Mouse (Mus musculus) limb, embryonic 14.5 days (tissue): ENCODE results near the gene Mxd1. TPM values are rescaled to one million over a fixed set of nuclear protein-coding genes. Genes with fewer than 3 reads are reported as not detected.

Experiments
- ATAC-seq: fragments of 200-750 bp; cut with Nextera tagmentation; 2 replicates; pipeline ENCODE4 v1.8.0; 2017; ENCODE audit warnings: low read depth, moderate number of reproducible peaks, moderate TSS enrichment; ENCODE audit not compliant: low FRiP score
- DNase-seq: peaks from one replicate; pipeline ENCODE4 v3.0.0-alpha.2; 2015; ENCODE audit warnings: low spot score
- H3K27ac ChIP-seq: fragments of 300-500 bp; sonication (generic); replicated peaks from 2 replicates; pipeline ENCODE4 v1.5.1; 2014; ENCODE audit warnings: low read depth, mild to moderate bottlenecking, low read length, moderate library complexity, mixed read lengths
- H3K27me3 ChIP-seq: fragments of 300-500 bp; sonication (generic); 2 replicates; pipeline ENCODE4 v1.6.1; 2014; ENCODE audit warnings: low read length, mixed read lengths; ENCODE audit not compliant: control insufficient read depth, insufficient read depth
- H3K36me3 ChIP-seq: fragments of 300-500 bp; sonication (generic); 2 replicates; pipeline ENCODE4 v1.6.1; 2014; ENCODE audit warnings: mild to moderate bottlenecking, low read length, moderate library complexity, mixed read lengths; ENCODE audit not compliant: control insufficient read depth, insufficient read depth
- H3K4me1 ChIP-seq: fragments of 300-500 bp; sonication (generic); 2 replicates; pipeline ENCODE4 v1.6.1; 2014; ENCODE audit warnings: antibody characterized with exemption, low read length, mixed read lengths; ENCODE audit not compliant: control insufficient read depth, insufficient read depth
- H3K4me2 ChIP-seq: fragments of 300-500 bp; sonication (generic); replicated peaks from 2 replicates; pipeline ENCODE4 v1.6.1; 2014; ENCODE audit warnings: low read depth, mild to moderate bottlenecking, low read length, moderate library complexity; ENCODE audit not compliant: severe bottlenecking
- H3K4me3 ChIP-seq: fragments of 300-500 bp; sonication (generic); replicated peaks from 2 replicates; pipeline ENCODE4 v1.5.1; 2014; ENCODE audit warnings: low read length
- H3K9ac ChIP-seq: fragments of 300-500 bp; sonication (generic); 2 replicates; pipeline ENCODE4 v1.6.1; 2014; ENCODE audit warnings: mild to moderate bottlenecking, low read depth, low read length, moderate library complexity; ENCODE audit not compliant: severe bottlenecking
- H3K9me3 ChIP-seq: fragments of 300-500 bp; sonication (generic); 2 replicates; pipeline ENCODE4 v1.6.1; 2016; ENCODE audit warnings: low read length; ENCODE audit not compliant: control insufficient read depth
- POLR2A ChIP-seq: fragments of 200-500 bp; IDR thresholded peaks from 2 replicates; pipeline ENCODE4 v1.8.0; 2012; ENCODE audit warnings: inconsistent platforms, mild to moderate bottlenecking, moderate library complexity, borderline replicate concordance; ENCODE audit not compliant: insufficient read depth, insufficient read length; ENCODE audit errors: extremely low read depth
- WGBS: fragments of 180-500 bp; shearing (Covaris S2); extraction: QIAGEN DNeasy Blood & Tissue Kit; methylation state at CpG from one replicate; pipeline ENCODE4 v1.1.7; 2014; 5-methylcytosine and 5-hydroxymethylcytosine counted together
- polyA plus RNA-seq, 2 experiments: library from polyadenylated mRNA; depleted of rRNA in 1 of 2; stranded (reverse) in 1 of 2; unstranded in 1 of 2; fragments of >200 nt; fragmentation: Nextera tagmentation in 1 of 2; extraction: Ambion mirVana in 1 of 2; gene quantifications; 2 replicates each; pipeline versions ENCODE4 v1.2.1 to v1.2.3; 2012 to 2014

The Mxd1 gene
- polyA plus RNA-seq, 2 experiments: 10.7 to 11.7 TPM

- no peak overlapping the region for H3K9ac ChIP-seq
- peaks cover 63% of the 10 kb centered on the region for H3K36me3 ChIP-seq
- ATAC-seq (no peak), DNase-seq (no peak)
- no peak overlapping the region for H3K4me2 ChIP-seq
- peaks cover 4% of the 10 kb centered on the region; the same call in 1 of the 2 replicates for H3K4me1 ChIP-seq
- H3K27me3 ChIP-seq: no peaks in the 10 kb centered on the region
- H3K9me3 ChIP-seq: no peaks in the 10 kb centered on the region
- no peak overlapping the region for H3K27ac ChIP-seq
- WGBS: 91% methylated on average over 3 of the region's 3 CpGs
- TF ChIP-seq POLR2A: no peak
- H3K4me3 ChIP-seq: no peak overlapping the region
Measured at GRCm38 (mm10) chr6:86681289-86681688, 12.3 kb upstream of the Mxd1 start.

DNA sequence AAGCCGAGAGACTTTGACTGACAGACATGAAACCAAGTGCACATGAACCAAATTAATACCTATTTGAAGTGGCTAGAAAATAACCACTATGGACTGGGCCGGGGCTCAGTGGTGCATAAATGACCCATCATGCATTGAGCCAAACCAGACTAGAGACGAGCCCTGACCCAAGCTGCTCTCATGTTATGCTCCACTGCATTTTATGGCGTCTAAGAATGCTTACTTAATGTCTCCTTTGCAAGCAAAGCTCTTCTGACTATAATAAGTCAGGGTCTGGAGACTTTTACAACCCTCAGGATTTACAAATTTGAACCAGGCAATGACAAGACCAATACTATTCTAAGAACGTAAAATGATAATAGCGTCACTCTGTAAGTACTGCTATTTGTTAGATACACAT is 9.4 kb upstream of the Mxd1 start:
- Histone ChIP-seq H3K36me3 (peaks cover 91% of the 10 kb centered on the region), H3K9ac (no peak overlapping the region), H3K4me1 (no peaks in the 10 kb centered on the region), H3K27me3 (no peaks in the 10 kb centered on the region), H3K9me3 (no peaks in the 10 kb centered on the region), H3K4me3 (no peak overlapping the region), H3K27ac (no peak overlapping the region), H3K4me2 (no peak overlapping the region)
- no peak for TF ChIP-seq POLR2A
- DNase-seq (no peak), ATAC-seq (no peak)
- 77% methylated on average over 6 of the region's 6 CpGs for WGBS

DNA sequence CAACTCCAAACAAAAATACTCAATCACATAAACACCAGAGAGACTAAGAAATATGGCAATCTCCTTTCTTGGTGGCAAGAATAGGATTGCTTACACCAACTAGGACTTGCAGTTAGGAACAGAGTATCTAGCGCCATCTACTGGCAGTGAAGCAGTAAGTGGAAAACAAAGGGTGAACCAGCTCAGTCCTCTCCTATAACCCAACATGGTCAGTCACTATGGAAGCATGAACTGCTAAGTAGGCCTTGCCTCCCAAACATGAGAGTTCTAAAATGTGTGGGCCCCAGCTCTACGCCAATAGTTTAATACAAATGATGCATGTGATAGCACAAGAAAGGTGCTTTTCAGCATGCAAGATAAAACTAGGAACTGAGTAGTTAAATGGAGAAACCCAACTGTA is 1.9 kb upstream of the Mxd1 start:
- no peak for ATAC-seq
- TF ChIP-seq POLR2A: no peak
- peak; percentile 82 for DNase-seq
- Histone ChIP-seq H3K4me2 (no peak overlapping the region), H3K4me3 (no peak overlapping the region), H3K4me1 (peaks cover 9% of the 10 kb centered on the region), H3K27ac (no peak overlapping the region), H3K9ac (no peak overlapping the region), H3K27me3 (no peaks in the 10 kb centered on the region), H3K36me3 (peaks cover 44% of the 10 kb centered on the region), H3K9me3 (no peaks in the 10 kb centered on the region)
- WGBS: 23% methylated on average over 2 of the region's 2 CpGs

- TF ChIP-seq POLR2A: no peak
- ATAC-seq: peak; percentile 100
- WGBS: under 1% methylated on average over 27 of the region's 37 CpGs
- Histone ChIP-seq H3K9ac (peak overlapping the region; percentile 45), H3K27me3 (no peaks in the 10 kb centered on the region), H3K36me3 (peaks cover 31% of the 10 kb centered on the region), H3K9me3 (no peaks in the 10 kb centered on the region), H3K4me1 (peaks cover 12% of the 10 kb centered on the region), H3K27ac (peak overlapping the region; percentile 40; the same call in 1 of the 2 replicates), H3K4me2 (peak overlapping the region; percentile 66), H3K4me3 (peak overlapping the region; percentile 84)
- DNase-seq: peak; percentile 100
Measured at GRCm38 (mm10) chr6:86669240-86669727, 323 bp upstream of the Mxd1 start.

DNA sequence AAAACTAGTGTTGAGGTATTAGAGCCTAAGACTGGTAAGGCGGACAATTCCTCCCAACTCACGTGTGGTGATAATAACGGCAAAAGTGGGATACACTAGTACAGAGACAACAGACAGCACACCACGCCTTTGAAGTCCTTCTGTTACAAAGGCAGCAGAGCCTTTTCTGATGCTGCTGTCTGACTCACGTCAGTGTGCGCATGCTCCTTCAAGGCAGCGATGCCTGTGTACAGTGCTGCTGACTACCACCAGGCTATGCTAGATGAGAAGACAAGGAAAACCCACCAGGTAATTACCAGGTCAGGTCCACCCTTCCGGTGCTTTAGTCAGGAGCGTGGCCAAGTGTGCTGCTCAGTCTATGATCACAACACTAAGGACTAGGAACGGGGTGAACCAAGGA is 1.9 kb downstream of the Mxd1 start:
- DNase-seq (no peak), ATAC-seq (no peak)
- no peaks in the 10 kb centered on the region for H3K9me3 ChIP-seq
- H3K9ac ChIP-seq: no peak overlapping the region
- TF ChIP-seq POLR2A: no peak
- no peak overlapping the region for H3K4me3 ChIP-seq
- H3K4me1 ChIP-seq: peaks cover 12% of the 10 kb centered on the region
- 92% methylated on average over 10 of the region's 10 CpGs for WGBS
- H3K4me2 ChIP-seq: no peak overlapping the region
- H3K27me3 ChIP-seq: no peaks in the 10 kb centered on the region
- H3K27ac ChIP-seq: no peak overlapping the region
- H3K36me3 ChIP-seq: peaks cover 18% of the 10 kb centered on the region

GRCm38 (mm10) chr6:86665560-86666307 is 3.2 kb downstream of the Mxd1 start:
- WGBS: 32% methylated on average over 17 of the region's 17 CpGs
- Histone ChIP-seq H3K27me3 (no peaks in the 10 kb centered on the region), H3K27ac (no peak overlapping the region), H3K36me3 (peaks cover 26% of the 10 kb centered on the region), H3K4me1 (peaks cover 12% of the 10 kb centered on the region), H3K9ac (no peak overlapping the region), H3K4me3 (no peak overlapping the region), H3K9me3 (no peaks in the 10 kb centered on the region), H3K4me2 (no peak overlapping the region)
- no peak for DNase-seq
- no peak for TF ChIP-seq POLR2A
- no peak for ATAC-seq
